Mouse (Mus musculus) heart, adult 2 months (tissue): Measurements from ENCODE around the gene Sgpp1. TPM values are rescaled to one million over a fixed set of nuclear protein-coding genes. Genes with fewer than 3 reads are reported as not detected.

Experiments used
- DNase-seq, 2 experiments: peaks; one replicate each; pipeline ENCODE4 v3.0.0; 2021
- H3K27ac ChIP-seq: fragments of 200-600 bp; 2 replicates; pipeline ENCODE4 v1.8.1; 2022
- H3K27me3 ChIP-seq: fragments of 200-500 bp; 2 replicates; pipeline ENCODE4 v1.6.1; 2012; ENCODE audit warnings: mild to moderate bottlenecking, low read length, inconsistent platforms, mixed read lengths; ENCODE audit not compliant: control insufficient read depth, insufficient read depth
- H3K36me3 ChIP-seq: fragments of 200-500 bp; 2 replicates; pipeline ENCODE4 v1.6.1; 2012; ENCODE audit warnings: low read length, inconsistent platforms; ENCODE audit not compliant: control insufficient read depth, insufficient read depth
- H3K4me1 ChIP-seq: fragments of 200-500 bp; 2 replicates; pipeline ENCODE4 v1.6.1; 2011; ENCODE audit warnings: low read length; ENCODE audit not compliant: control insufficient read depth, insufficient read depth
- H3K4me3 ChIP-seq: fragments of 200-600 bp; 2 replicates; pipeline ENCODE4 v1.8.1; 2022
- H3K79me2 ChIP-seq: fragments of 200-500 bp; replicated peaks from 2 replicates; pipeline ENCODE4 v1.6.1; 2012; ENCODE audit warnings: mild to moderate bottlenecking, inconsistent platforms, low read length, moderate library complexity, mixed read lengths; ENCODE audit not compliant: control insufficient read depth, insufficient read depth
- H3K9ac ChIP-seq: fragments of 200-500 bp; 2 replicates; pipeline ENCODE4 v1.6.1; 2012; ENCODE audit warnings: low read depth, mild to moderate bottlenecking, control low read depth, inconsistent platforms, low read length, mixed read lengths
- CTCF ChIP-seq: fragments of 200-600 bp; IDR thresholded peaks from 2 replicates; pipeline ENCODE4 v1.8.1; 2022; ENCODE audit warnings: antibody characterized with exemption, mild to moderate bottlenecking, moderate library complexity
- EP300 ChIP-seq: fragments of 200-500 bp; IDR thresholded peaks from 2 replicates; pipeline ENCODE4 v1.6.1; 2011; ENCODE audit warnings: low read depth, low read length, control low read depth; ENCODE audit not compliant: insufficient read depth
- POLR2A ChIP-seq: fragments of 200-500 bp; IDR thresholded peaks from 2 replicates; pipeline ENCODE4 v1.6.1; 2011; ENCODE audit warnings: mild to moderate bottlenecking, low read depth, low read length, control low read depth; ENCODE audit not compliant: insufficient read depth
- WGBS: fragments of 180-500 bp; shearing (Covaris S2); methylation state at CpG from one replicate; pipeline ENCODE4 v1.1.7; 2018; 5-methylcytosine and 5-hydroxymethylcytosine counted together
- intact Hi-C: fragments of 180-260 bp; cut with DNase I; formaldehyde crosslinking; loops from one replicate; pipeline ENCODE4 v1.15.1; 2025
- polyA plus RNA-seq: library from polyadenylated mRNA; depleted of rRNA; stranded (reverse); fragments of >200 nt; gene quantifications from 2 replicates; pipeline ENCODE4 v1.2.3, GENCODE M21; 2012
- total RNA-seq, 2 experiments: library from RNA; stranded (reverse); gene quantifications; 2 replicates each; pipeline ENCODE4 v1.2.3; 2021

Gene Sgpp1
- total and polyA plus RNA-seq, 3 experiments = 17.1 to 22.5 (median 21.3) TPM

DNA sequence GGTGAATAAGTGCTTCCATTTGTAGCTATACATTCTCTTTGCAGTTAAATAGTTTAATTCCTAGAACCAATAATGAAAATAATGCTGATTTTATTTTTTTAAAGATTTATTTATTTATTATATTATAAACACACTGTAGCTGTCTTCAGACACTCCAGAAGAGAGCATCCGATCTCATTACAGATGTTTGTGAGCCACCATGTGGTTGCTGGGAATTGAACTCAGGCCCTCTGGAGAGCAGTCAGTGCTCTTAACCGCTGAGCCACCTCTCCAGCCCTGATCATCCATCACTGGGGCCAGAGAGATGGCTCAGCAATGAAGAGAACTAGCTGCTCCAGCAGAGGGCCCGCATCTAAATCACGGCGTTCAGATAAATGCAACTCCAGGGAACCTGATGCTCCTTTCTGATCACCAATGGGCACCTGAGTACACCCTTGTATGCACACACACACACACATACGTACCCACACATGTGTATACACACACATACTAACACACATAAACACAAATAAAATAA, 3.5 kb downstream of the Sgpp1 start:
- H3K4me3 ChIP-seq = no peak overlapping the region
- no peak for DNase-seq
- no peak overlapping the region for H3K9ac ChIP-seq
- H3K36me3 ChIP-seq = 0 out of 2 replicates have a peak, but pooled peaks cover 3% of the 10 kb centered on the region
- WGBS = 76% methylated on average over 6 of the region's 6 CpGs
- peaks cover 6% of the 10 kb centered on the region for H3K4me1 ChIP-seq
- no peaks in the 10 kb centered on the region for H3K27me3 ChIP-seq
- TF ChIP-seq POLR2A (no peak), EP300 (no peak), CTCF (no peak)
- peaks cover 2% of the 10 kb centered on the region; the same call in 1 of the 2 replicates for H3K79me2 ChIP-seq
- H3K27ac ChIP-seq = no peak overlapping the region
- intact Hi-C loops = no loop called here

DNA sequence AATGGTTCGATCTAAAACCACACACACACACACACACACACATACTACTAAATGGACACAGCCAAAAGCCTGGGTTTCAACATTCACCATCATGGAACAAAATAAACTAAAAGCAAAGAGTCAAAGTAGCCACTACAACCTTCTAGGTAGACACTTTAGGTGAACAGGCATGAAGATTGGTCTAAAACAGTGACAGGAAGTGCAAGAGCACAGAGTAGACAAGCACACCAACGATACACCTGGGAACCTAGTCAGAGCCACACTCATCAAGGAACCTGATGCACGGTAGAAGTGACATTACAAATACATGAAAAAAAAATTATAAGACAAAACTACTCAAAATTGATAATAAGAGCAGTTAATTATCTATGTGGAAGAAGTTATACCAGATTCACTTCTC, 4.0 kb downstream of the Sgpp1 start:
- no peaks in the 10 kb centered on the region for H3K27me3 ChIP-seq
- H3K36me3 ChIP-seq = 0 out of 2 replicates have a peak, but pooled peaks cover 3% of the 10 kb centered on the region
- H3K9ac ChIP-seq = no peak overlapping the region
- TF ChIP-seq CTCF (no peak), POLR2A (no peak), EP300 (no peak)
- H3K4me3 ChIP-seq = no peak overlapping the region
- no peak overlapping the region for H3K27ac ChIP-seq
- peaks cover 2% of the 10 kb centered on the region; the same call in 1 of the 2 replicates for H3K79me2 ChIP-seq
- H3K4me1 ChIP-seq = peaks cover 6% of the 10 kb centered on the region
- intact Hi-C loops = no loop called here
- no peak for DNase-seq
- 85% methylated on average over 3 of the region's 3 CpGs for WGBS

DNA sequence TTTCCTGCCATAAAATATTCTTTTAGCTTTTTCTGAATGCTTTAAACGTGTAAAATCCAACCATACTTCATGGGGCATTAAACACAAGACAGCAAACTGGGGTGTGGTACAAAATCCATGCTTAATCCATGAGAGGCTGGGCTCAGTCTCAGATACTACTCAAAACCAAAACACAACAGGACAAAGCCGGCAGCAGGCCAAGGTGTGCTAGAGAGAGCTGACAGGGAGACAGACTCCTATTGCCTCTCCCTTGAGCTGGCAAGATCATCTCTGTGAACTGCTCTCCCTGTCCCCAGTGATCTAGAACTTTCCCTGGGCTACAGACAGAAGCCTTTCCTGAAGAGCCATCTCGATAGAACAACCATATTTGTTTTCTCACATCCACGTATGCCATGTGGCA, 5.1 kb downstream of the Sgpp1 start:
- intact Hi-C loops = no loop called here
- 56% methylated on average over 4 of the region's 4 CpGs for WGBS
- H3K4me3 ChIP-seq = no peak overlapping the region
- H3K4me1 ChIP-seq = peaks cover 6% of the 10 kb centered on the region
- 0 out of 2 replicates have a peak, but pooled peaks cover 3% of the 10 kb centered on the region for H3K36me3 ChIP-seq
- TF ChIP-seq CTCF (no peak), EP300 (no peak), POLR2A (no peak)
- no peaks in the 10 kb centered on the region for H3K27me3 ChIP-seq
- no peak overlapping the region for H3K9ac ChIP-seq
- no peak overlapping the region for H3K27ac ChIP-seq
- no peak for DNase-seq
- peaks cover 2% of the 10 kb centered on the region; the same call in 1 of the 2 replicates for H3K79me2 ChIP-seq

DNA sequence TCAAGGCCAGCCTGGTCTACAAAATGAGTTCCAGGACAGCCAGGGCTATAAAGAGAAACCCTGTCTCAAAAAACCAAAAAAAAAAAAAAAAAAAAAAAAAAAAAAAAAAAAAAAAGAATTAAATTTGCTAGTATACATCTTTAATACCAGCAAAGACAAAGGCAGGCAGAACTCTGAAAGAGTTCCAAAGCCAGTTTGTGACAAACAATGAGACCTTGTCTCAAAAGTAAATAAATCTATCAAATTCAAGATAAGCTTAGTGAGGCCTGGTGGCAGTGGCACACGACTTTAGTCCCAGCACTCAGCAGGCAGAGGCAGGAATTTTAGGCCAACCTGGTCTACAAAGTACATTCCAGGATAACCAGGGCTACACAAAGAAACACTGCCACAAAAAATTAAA, 5.7 kb downstream of the Sgpp1 start:
- no peak for DNase-seq
- H3K79me2 ChIP-seq = peaks cover 2% of the 10 kb centered on the region; the same call in 1 of the 2 replicates
- H3K27ac ChIP-seq = no peak overlapping the region
- H3K27me3 ChIP-seq = no peaks in the 10 kb centered on the region
- 23% methylated on average over 1 of the region's 1 CpGs for WGBS
- 0 out of 2 replicates have a peak, but pooled peaks cover 3% of the 10 kb centered on the region for H3K36me3 ChIP-seq
- no peak for TF ChIP-seq EP300
- no peak for TF ChIP-seq CTCF
- TF ChIP-seq POLR2A = no peak
- no peak overlapping the region for H3K9ac ChIP-seq
- intact Hi-C loops = no loop called here
- peaks cover 6% of the 10 kb centered on the region for H3K4me1 ChIP-seq
- H3K4me3 ChIP-seq = no peak overlapping the region

DNA sequence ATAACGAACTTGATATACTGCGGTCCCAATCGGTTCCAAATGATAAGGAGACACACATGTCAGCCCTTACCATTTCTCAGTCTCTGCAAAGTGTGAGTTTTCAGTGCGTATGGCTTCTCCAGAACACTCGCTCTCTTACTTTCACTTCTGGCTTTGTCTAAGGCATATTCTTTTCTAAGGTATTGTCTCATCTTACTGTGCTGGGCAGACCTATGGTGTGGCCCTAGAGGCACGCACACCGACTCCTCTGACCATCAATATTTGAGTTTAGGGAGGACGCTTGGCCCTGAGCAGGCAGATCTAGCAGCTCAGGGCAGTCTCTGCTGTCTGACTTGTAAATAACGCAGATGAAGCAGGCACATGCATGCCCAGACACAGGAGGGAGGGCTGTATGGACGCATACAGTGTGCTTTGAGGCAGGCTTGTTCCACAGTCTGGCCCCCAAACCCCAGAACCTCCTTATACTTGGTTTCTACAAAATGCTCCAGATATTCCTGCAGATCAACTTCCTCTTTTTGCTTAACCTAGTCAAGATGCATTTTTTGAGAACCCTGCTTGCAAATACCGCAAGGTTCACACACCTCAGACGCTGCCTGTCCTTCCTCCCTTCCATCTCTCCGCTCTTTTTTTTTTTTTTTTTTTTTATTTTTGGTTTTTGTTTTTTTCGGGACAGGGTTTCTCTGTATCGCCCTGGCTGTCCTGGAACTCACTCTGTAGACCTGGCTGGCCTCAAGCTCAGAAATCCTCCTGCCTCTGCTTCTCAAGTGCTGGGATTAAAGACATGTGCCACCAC, 8.0 kb downstream of the Sgpp1 start:
- Histone ChIP-seq H3K36me3 (no peaks in the 10 kb centered on the region), H3K79me2 (peaks cover 2% of the 10 kb centered on the region; the same call in 1 of the 2 replicates), H3K9ac (no peak overlapping the region), H3K27me3 (no peaks in the 10 kb centered on the region), H3K27ac (no peak overlapping the region), H3K4me1 (peaks cover 2% of the 10 kb centered on the region; the same call in 1 of the 2 replicates), H3K4me3 (no peak overlapping the region)
- WGBS = 82% methylated on average over 15 of the region's 15 CpGs
- intact Hi-C loops = no loop called here
- TF ChIP-seq POLR2A = no peak
- TF ChIP-seq EP300 = no peak
- TF ChIP-seq CTCF = no peak
- DNase-seq = no peak
